Mouse (Mus musculus) myocyte (in vitro differentiated cells): Measurements from ENCODE around the gene Cadm3. TPM values are rescaled to one million over a fixed set of nuclear protein-coding genes. Genes with fewer than 3 reads are reported as not detected.

Experiments used
- H3K27me3 ChIP-seq: one replicate; pipeline ENCODE4 v1.6.1; 2011; ENCODE audit not compliant: control insufficient read depth, insufficient read depth, insufficient read length
- H3K36me3 ChIP-seq: one replicate; pipeline ENCODE4 v1.6.1; 2011; ENCODE audit not compliant: control insufficient read depth, insufficient read depth
- H3K4me2 ChIP-seq: one replicate; pipeline ENCODE4 v1.6.1; 2011; ENCODE audit warnings: low read depth, control low read depth
- H3K4me3 ChIP-seq: one replicate; pipeline ENCODE4 v1.5.1; 2011; ENCODE audit warnings: mild to moderate bottlenecking, control low read depth, moderate library complexity
- H3K79me2 ChIP-seq: one replicate; pipeline ENCODE4 v1.6.1; 2011; ENCODE audit not compliant: control insufficient read depth, insufficient read depth
- H3ac ChIP-seq: one replicate; pipeline ENCODE4 v1.6.1; 2011; ENCODE audit not compliant: control insufficient read depth, insufficient read length
- CEBPB ChIP-seq: IDR thresholded peaks from 2 replicates; pipeline ENCODE4 v1.6.1; 2011; ENCODE audit warnings: mild to moderate bottlenecking, moderate library complexity; ENCODE audit not compliant: poor library complexity, insufficient read depth, severe bottlenecking
- E2F4 ChIP-seq: IDR thresholded peaks from one replicate; pipeline ENCODE4 v1.6.1; 2011; ENCODE audit warnings: mild to moderate bottlenecking, control low read depth, moderate library complexity; ENCODE audit not compliant: insufficient read depth
- MAX ChIP-seq: IDR thresholded peaks from one replicate; pipeline ENCODE4 v1.6.1; 2011; ENCODE audit warnings: low read depth, mild to moderate bottlenecking, control low read depth
- MYOD1 ChIP-seq, 3 experiments: IDR thresholded peaks; one replicate each; pipeline ENCODE4 v1.6.1; 2011; ENCODE audit warnings: control low read depth in 2 of 3, low read depth in 2 of 3, mild to moderate bottlenecking in 2 of 3, moderate library complexity in 1 of 3; ENCODE audit not compliant: insufficient read length in 2 of 3, control insufficient read depth in 1 of 3
- MYOG ChIP-seq, 3 experiments: IDR thresholded peaks; one replicate each; pipeline ENCODE4 v1.6.1; 2011; ENCODE audit warnings: control low read depth in 2 of 3, low read depth in 2 of 3, mild to moderate bottlenecking in 2 of 3; ENCODE audit not compliant: insufficient read length in 2 of 3, control insufficient read depth in 1 of 3, insufficient read depth in 1 of 3
- POLR2A ChIP-seq: IDR thresholded peaks from one replicate; pipeline ENCODE4 v1.6.1; 2011; ENCODE audit warnings: low read depth, mild to moderate bottlenecking, control low read depth, moderate library complexity; ENCODE audit not compliant: insufficient read length
- POLR2AphosphoS2 ChIP-seq: IDR thresholded peaks from one replicate; pipeline ENCODE4 v1.6.1; 2011; ENCODE audit warnings: low read depth, control low read depth; ENCODE audit not compliant: insufficient read length
- REST ChIP-seq: IDR thresholded peaks from one replicate; pipeline ENCODE4 v1.6.1; 2011; ENCODE audit warnings: mild to moderate bottlenecking, control low read depth, moderate library complexity; ENCODE audit not compliant: insufficient read depth, insufficient read length
- SRF ChIP-seq: IDR thresholded peaks from one replicate; pipeline ENCODE4 v1.6.1; 2011; ENCODE audit warnings: low read depth; ENCODE audit not compliant: control insufficient read depth, insufficient read length
- TCF12 ChIP-seq: IDR thresholded peaks from one replicate; pipeline ENCODE4 v1.6.1; 2011; ENCODE audit warnings: mild to moderate bottlenecking, control low read depth; ENCODE audit not compliant: poor library complexity, insufficient read depth, severe bottlenecking
- TCF3 ChIP-seq: IDR thresholded peaks from one replicate; pipeline ENCODE4 v1.6.1; 2011; ENCODE audit warnings: low read depth, control low read depth; ENCODE audit not compliant: insufficient read length
- USF1 ChIP-seq: IDR thresholded peaks from one replicate; pipeline ENCODE4 v1.6.1; 2011; ENCODE audit warnings: low read depth, mild to moderate bottlenecking, control low read depth, moderate library complexity
- polyA plus RNA-seq: library from polyadenylated mRNA; unstranded; fragments of >200 nt; fragmentation: generic; extraction: Trizol; gene quantifications from one replicate; pipeline ENCODE4 v1.2.1, GENCODE M21; 2012; ENCODE audit warnings: missing spikeins

The Cadm3 gene
- polyA plus RNA-seq, 1 experiment = 0.19 TPM

- TF ChIP-seq POLR2A = no peak
- TF ChIP-seq MAX = no peak
- TF ChIP-seq SRF = no peak
- no peak for TF ChIP-seq REST
- TF ChIP-seq CEBPB = no peak
- TF ChIP-seq MYOG (IDR thresholded peaks at IDR 0.05; ENCODE audit: control insufficient read depth in 1 of 3, insufficient read depth in 1 of 3, insufficient read length in 2 of 3, low read depth in 2 of 3) = no peak
- TF ChIP-seq MYOD1 (IDR thresholded peaks at IDR 0.05; ENCODE audit: control insufficient read depth in 1 of 3, insufficient read length in 2 of 3, low read depth in 2 of 3) = no peak
- Histone ChIP-seq H3ac (no peak overlapping the region), H3K79me2 (no peaks in the 10 kb centered on the region), H3K4me2 (no peak overlapping the region), H3K27me3 (peaks cover 5% of the 10 kb centered on the region), H3K4me3 (no peak overlapping the region), H3K36me3 (no peaks in the 10 kb centered on the region)
These were observed 667 bp downstream of the Cadm3 start for GRCm38 (mm10) chr1:173366701-173367355.

- H3ac ChIP-seq = no peak overlapping the region
- TF ChIP-seq REST = no peak
- no peak for TF ChIP-seq E2F4
- TF ChIP-seq TCF3 = no peak
- TF ChIP-seq POLR2A = no peak
- no peak for TF ChIP-seq POLR2AphosphoS2
- no peak for TF ChIP-seq SRF
- no peak overlapping the region for H3K4me3 ChIP-seq
- H3K79me2 ChIP-seq = no peaks in the 10 kb centered on the region
- peaks cover 5% of the 10 kb centered on the region for H3K27me3 ChIP-seq
- H3K4me2 ChIP-seq = no peak overlapping the region
- H3K36me3 ChIP-seq = no peaks in the 10 kb centered on the region
These were observed 1.5 kb downstream of the Cadm3 start for GRCm38 (mm10) chr1:173365970-173366409.

- Histone ChIP-seq H3K27me3 (peaks cover 5% of the 10 kb centered on the region), H3K4me2 (no peak overlapping the region), H3K36me3 (no peaks in the 10 kb centered on the region), H3ac (no peak overlapping the region), H3K79me2 (no peaks in the 10 kb centered on the region), H3K4me3 (no peak overlapping the region)
- TF ChIP-seq MYOG (IDR thresholded peaks at IDR 0.05; ENCODE audit: control insufficient read depth in 1 of 3, insufficient read depth in 1 of 3, insufficient read length in 2 of 3, low read depth in 2 of 3) = no peak
- no peak for TF ChIP-seq CEBPB
- TF ChIP-seq E2F4 = no peak
These were observed 3.2 kb downstream of the Cadm3 start for GRCm38 (mm10) chr1:173364125-173364800.

GRCm38 (mm10) chr1:173363436-173363835 is 4.1 kb downstream of the Cadm3 start:
- no peak overlapping the region for H3K4me2 ChIP-seq
- H3K36me3 ChIP-seq = no peaks in the 10 kb centered on the region
- no peak overlapping the region for H3K4me3 ChIP-seq
- TF ChIP-seq CEBPB (no peak), TCF12 (no peak), MYOD1 (IDR thresholded peaks at IDR 0.05; ENCODE audit: control insufficient read depth in 1 of 3, insufficient read length in 2 of 3, low read depth in 2 of 3) (no peak), TCF3 (no peak), REST (no peak), USF1 (no peak), POLR2AphosphoS2 (no peak), MAX (no peak), E2F4 (no peak), MYOG (IDR thresholded peaks at IDR 0.05; ENCODE audit: control insufficient read depth in 1 of 3, insufficient read depth in 1 of 3, insufficient read length in 2 of 3, low read depth in 2 of 3) (no peak), POLR2A (no peak), SRF (no peak)
- peaks cover 5% of the 10 kb centered on the region for H3K27me3 ChIP-seq
- no peaks in the 10 kb centered on the region for H3K79me2 ChIP-seq
- no peak overlapping the region for H3ac ChIP-seq

- no peaks in the 10 kb centered on the region for H3K79me2 ChIP-seq
- H3ac ChIP-seq = no peak overlapping the region
- H3K4me3 ChIP-seq = no peak overlapping the region
- no peak overlapping the region for H3K4me2 ChIP-seq
- no peaks in the 10 kb centered on the region for H3K36me3 ChIP-seq
- TF ChIP-seq REST (peak; percentile 81), MYOG (IDR thresholded peaks at IDR 0.05; ENCODE audit: control insufficient read depth in 1 of 3, insufficient read depth in 1 of 3, insufficient read length in 2 of 3, low read depth in 2 of 3) (no peak)
- no peaks in the 10 kb centered on the region for H3K27me3 ChIP-seq
These were observed 5.8 kb downstream of the Cadm3 start for GRCm38 (mm10) chr1:173361651-173362050.
